Mouse (Mus musculus) hindbrain, embryonic 13.5 days (tissue): ENCODE data around the gene Tada2b. TPM values are rescaled to one million over a fixed set of nuclear protein-coding genes. Genes with fewer than 3 reads are reported as not detected.
A peak's percentile ranks its signal among the peaks of the same experiment; 100 is the strongest.

Experiments used
- ATAC-seq: fragments of 200-750 bp; cut with Nextera tagmentation; 2 replicates; pipeline ENCODE4 v1.8.0; 2017; ENCODE audit warnings: moderate TSS enrichment; ENCODE audit not compliant: low FRiP score
- H3K27ac ChIP-seq: fragments of 300-500 bp; sonication (generic); 2 replicates; pipeline ENCODE4 v1.5.1; 2015; ENCODE audit warnings: inconsistent platforms, mild to moderate bottlenecking, moderate library complexity
- H3K27me3 ChIP-seq: fragments of 300-500 bp; sonication (generic); 2 replicates; pipeline ENCODE4 v1.6.1; 2015; ENCODE audit warnings: mild to moderate bottlenecking, inconsistent platforms
- H3K36me3 ChIP-seq: fragments of 300-500 bp; sonication (generic); 2 replicates; pipeline ENCODE4 v1.6.1; 2015; ENCODE audit warnings: mild to moderate bottlenecking, inconsistent platforms
- H3K4me1 ChIP-seq: fragments of 300-500 bp; sonication (generic); replicated peaks from 2 replicates; pipeline ENCODE4 v1.6.1; 2015; ENCODE audit warnings: inconsistent platforms
- H3K4me2 ChIP-seq: fragments of 300-500 bp; sonication (generic); 2 replicates; pipeline ENCODE4 v1.6.1; 2015; ENCODE audit warnings: inconsistent platforms, mild to moderate bottlenecking, moderate library complexity
- H3K4me3 ChIP-seq: fragments of 300-500 bp; sonication (generic); 2 replicates; pipeline ENCODE4 v1.5.1; 2015; ENCODE audit warnings: mild to moderate bottlenecking, inconsistent platforms
- H3K9ac ChIP-seq: fragments of 300-500 bp; sonication (generic); 2 replicates; pipeline ENCODE4 v1.6.1; 2015; ENCODE audit warnings: mild to moderate bottlenecking, inconsistent platforms
- H3K9me3 ChIP-seq: fragments of 300-500 bp; sonication (generic); 2 replicates; pipeline ENCODE4 v1.6.1; 2016; ENCODE audit warnings: inconsistent platforms
- WGBS: fragments of 180-500 bp; shearing (Covaris S2); methylation state at CpG from one replicate; pipeline ENCODE4 v1.1.7; 2015; 5-methylcytosine and 5-hydroxymethylcytosine counted together
- polyA plus RNA-seq: library from polyadenylated mRNA; unstranded; fragments of >200 nt; fragmentation: Nextera tagmentation; extraction: Ambion mirVana; gene quantifications from 2 replicates; pipeline ENCODE4 v1.2.1, GENCODE M21; 2015

Tada2b gene
- polyA plus RNA-seq, 1 experiment from 2014 or later: 2.8 TPM

DNA sequence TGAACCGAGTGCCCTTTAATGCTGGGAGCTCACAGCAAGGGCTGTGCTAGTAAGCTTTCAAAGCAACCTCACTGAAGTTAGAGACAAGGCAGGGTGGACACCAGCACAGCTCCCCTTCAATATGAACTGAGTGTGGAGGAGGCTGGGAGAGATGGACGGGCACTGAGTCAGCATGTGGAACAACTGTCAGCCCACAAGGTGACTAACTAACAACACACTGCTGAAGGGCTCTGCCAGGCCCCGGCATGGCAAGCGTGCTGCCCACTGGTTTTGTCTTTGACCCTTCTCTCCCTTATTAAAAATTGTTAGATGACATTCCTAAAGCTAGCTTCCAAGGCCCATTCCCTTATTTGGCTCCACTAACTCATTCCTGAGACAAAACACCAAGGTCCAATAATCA is 26.4 kb downstream of the Tada2b start:
- H3K27ac ChIP-seq: no peak overlapping the region
- no peaks in the 10 kb centered on the region for H3K9me3 ChIP-seq
- no peak for ATAC-seq
- H3K36me3 ChIP-seq: no peaks in the 10 kb centered on the region
- H3K9ac ChIP-seq: no peak overlapping the region
- H3K4me3 ChIP-seq: no peak overlapping the region
- H3K27me3 ChIP-seq: no peaks in the 10 kb centered on the region
- 76% methylated on average over 4 of the region's 4 CpGs for WGBS
- no peaks in the 10 kb centered on the region for H3K4me1 ChIP-seq
- no peak overlapping the region for H3K4me2 ChIP-seq

DNA sequence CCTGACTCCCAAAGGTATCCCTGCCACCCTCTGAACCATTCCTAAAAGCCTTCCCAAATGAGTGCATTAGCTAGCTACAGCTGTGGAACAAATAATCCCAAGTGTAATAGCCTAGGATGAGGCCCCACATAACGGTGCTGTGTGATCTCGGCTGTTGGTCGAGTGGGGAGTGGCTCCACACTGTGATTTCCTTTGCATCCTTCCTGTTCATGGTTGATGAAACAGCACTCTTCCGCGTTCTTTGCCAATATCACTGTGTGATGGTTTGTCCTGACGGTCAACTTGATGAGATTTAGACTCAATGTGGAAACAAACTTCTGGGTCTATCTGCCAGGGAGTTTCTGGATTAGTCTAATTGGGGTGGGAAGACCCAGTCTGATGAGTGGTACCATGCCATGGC is 31.3 kb downstream of the Tada2b start:
- Histone ChIP-seq H3K27me3 (no peaks in the 10 kb centered on the region), H3K36me3 (no peaks in the 10 kb centered on the region), H3K4me2 (no peak overlapping the region), H3K9ac (no peak overlapping the region), H3K4me3 (no peak overlapping the region), H3K9me3 (no peaks in the 10 kb centered on the region), H3K27ac (no peak overlapping the region), H3K4me1 (peaks cover 7% of the 10 kb centered on the region; the same call in 1 of the 2 replicates)
- whole genome bisulfite sequencing: 86% methylated on average over 6 of the region's 6 CpGs
- no peak for ATAC-seq

- no peaks in the 10 kb centered on the region for H3K36me3 ChIP-seq
- H3K9ac ChIP-seq: no peak overlapping the region
- peaks cover 7% of the 10 kb centered on the region; the same call in 1 of the 2 replicates for H3K4me1 ChIP-seq
- WGBS: 62% methylated on average over 10 of the region's 10 CpGs
- no peak for ATAC-seq
- no peak overlapping the region for H3K4me3 ChIP-seq
- H3K4me2 ChIP-seq: no peak overlapping the region
- no peak overlapping the region for H3K27ac ChIP-seq
- no peaks in the 10 kb centered on the region for H3K27me3 ChIP-seq
- no peaks in the 10 kb centered on the region for H3K9me3 ChIP-seq
Observed at GRCm38 (mm10) chr5:36451872-36452389, 32.2 kb downstream of the Tada2b start.

DNA sequence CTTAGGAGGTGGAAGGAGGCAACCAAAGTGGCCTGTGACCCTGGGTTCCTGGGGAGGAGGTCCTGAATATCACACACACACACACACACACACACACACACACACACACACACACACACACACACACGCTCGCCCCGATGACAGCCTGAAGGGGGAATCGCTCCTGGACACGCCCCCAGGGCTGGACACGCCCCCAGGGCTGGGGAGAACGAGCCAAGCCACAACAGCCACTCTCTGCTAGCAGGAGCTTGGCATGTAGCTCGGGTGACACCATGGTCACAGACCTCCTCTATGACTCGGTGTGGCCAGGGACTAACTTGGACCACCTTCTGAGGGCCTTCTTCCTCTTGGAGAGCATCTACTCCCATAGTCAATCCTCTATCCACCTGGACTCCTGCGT is 33.0 kb downstream of the Tada2b start:
- H3K9me3 ChIP-seq: no peaks in the 10 kb centered on the region
- no peaks in the 10 kb centered on the region for H3K36me3 ChIP-seq
- H3K27me3 ChIP-seq: no peaks in the 10 kb centered on the region
- no peak for ATAC-seq
- H3K9ac ChIP-seq: no peak overlapping the region
- no peak overlapping the region for H3K4me3 ChIP-seq
- no peak overlapping the region for H3K27ac ChIP-seq
- no peak overlapping the region for H3K4me2 ChIP-seq
- 22% methylated on average over 10 of the region's 10 CpGs for WGBS
- peaks cover 10% of the 10 kb centered on the region; the same call in 1 of the 2 replicates for H3K4me1 ChIP-seq

DNA sequence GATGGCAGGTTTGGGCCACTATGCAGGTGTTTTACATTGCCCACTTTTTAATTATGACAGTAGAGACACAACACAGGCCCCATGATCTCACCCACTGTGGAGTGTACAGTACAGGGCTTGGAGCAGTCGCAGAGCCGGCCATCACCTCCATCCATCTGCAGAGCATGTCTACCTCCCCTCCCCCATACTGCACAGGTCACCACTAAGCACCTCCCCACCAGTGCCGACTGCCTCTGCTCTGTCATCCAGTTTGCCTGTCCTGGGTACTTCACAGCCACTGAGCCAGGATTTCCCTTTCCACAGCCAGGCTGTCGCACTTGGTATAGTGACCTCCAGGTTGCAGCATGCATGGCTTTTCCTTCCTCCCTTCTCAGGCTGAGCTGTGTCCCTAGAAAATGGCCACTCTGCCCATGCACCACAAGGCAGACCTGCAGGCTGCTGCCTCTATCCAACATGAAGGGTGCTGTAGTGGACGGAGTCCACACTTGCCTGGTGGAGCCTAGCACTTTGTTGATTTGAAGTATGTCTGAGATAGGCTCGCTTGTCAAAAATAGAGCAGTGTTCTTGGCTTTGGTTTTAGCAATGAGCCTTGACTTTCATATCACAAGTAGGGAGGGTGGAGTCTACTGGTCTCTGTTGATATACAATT is 34.3 kb downstream of the Tada2b start:
- H3K27me3 ChIP-seq: peaks cover 7% of the 10 kb centered on the region; the same call in 1 of the 2 replicates
- no peak overlapping the region for H3K27ac ChIP-seq
- no peak for ATAC-seq
- WGBS: 79% methylated on average over 6 of the region's 6 CpGs
- no peaks in the 10 kb centered on the region for H3K36me3 ChIP-seq
- H3K4me1 ChIP-seq: peaks cover 19% of the 10 kb centered on the region
- no peak overlapping the region for H3K4me3 ChIP-seq
- H3K9me3 ChIP-seq: no peaks in the 10 kb centered on the region
- no peak overlapping the region for H3K4me2 ChIP-seq
- no peak overlapping the region for H3K9ac ChIP-seq

- ATAC-seq: no peak
- Histone ChIP-seq H3K9ac (no peak overlapping the region), H3K27me3 (peaks cover 7% of the 10 kb centered on the region; the same call in 1 of the 2 replicates), H3K36me3 (no peaks in the 10 kb centered on the region), H3K4me3 (no peak overlapping the region), H3K27ac (no peak overlapping the region), H3K9me3 (no peaks in the 10 kb centered on the region), H3K4me1 (peaks cover 23% of the 10 kb centered on the region), H3K4me2 (no peak overlapping the region)
- 94% methylated on average over 12 of the region's 12 CpGs for WGBS
Observed at GRCm38 (mm10) chr5:36447872-36448271, 36.2 kb downstream of the Tada2b start.

GRCm38 (mm10) chr5:36446166-36446890 is 37.8 kb downstream of the Tada2b start:
- ATAC-seq: no peak
- Histone ChIP-seq H3K4me3 (no peak overlapping the region), H3K27ac (no peak overlapping the region), H3K27me3 (peaks cover 7% of the 10 kb centered on the region; the same call in 1 of the 2 replicates), H3K9me3 (no peaks in the 10 kb centered on the region), H3K4me2 (no peak overlapping the region), H3K36me3 (no peaks in the 10 kb centered on the region), H3K4me1 (peaks cover 16% of the 10 kb centered on the region), H3K9ac (no peak overlapping the region)
- 39% methylated on average over 9 of the region's 9 CpGs for WGBS

GRCm38 (mm10) chr5:36445028-36445427 is 39.1 kb downstream of the Tada2b start:
- H3K27me3 ChIP-seq: peaks cover 7% of the 10 kb centered on the region; the same call in 1 of the 2 replicates
- no peaks in the 10 kb centered on the region for H3K36me3 ChIP-seq
- no peaks in the 10 kb centered on the region for H3K9me3 ChIP-seq
- H3K4me3 ChIP-seq: no peak overlapping the region
- H3K4me1 ChIP-seq: peaks cover 16% of the 10 kb centered on the region
- WGBS: 31% methylated on average over 8 of the region's 8 CpGs
- H3K27ac ChIP-seq: no peak overlapping the region
- no peak for ATAC-seq
- no peak overlapping the region for H3K4me2 ChIP-seq
- H3K9ac ChIP-seq: no peak overlapping the region; the same call in 1 of the 2 replicates

DNA sequence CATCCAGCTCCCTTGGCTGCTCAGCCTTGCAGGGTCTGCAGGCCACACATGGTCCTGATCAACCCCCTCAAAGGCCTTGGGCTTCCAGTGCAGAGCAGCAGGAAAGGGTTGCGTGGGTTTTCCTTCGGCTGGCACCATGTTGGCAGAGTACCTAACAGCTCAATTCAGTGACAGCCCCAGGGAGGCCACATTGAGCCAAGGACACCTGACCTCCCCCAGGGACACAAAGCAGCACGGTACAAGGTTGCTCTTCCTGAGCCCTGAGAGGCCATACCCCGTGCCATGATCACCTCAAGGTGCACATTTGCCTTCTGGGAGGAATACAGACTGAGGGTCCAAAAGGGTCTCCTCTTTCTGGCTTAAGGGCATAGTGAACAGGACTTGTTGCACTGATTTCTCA is 39.5 kb downstream of the Tada2b start:
- Histone ChIP-seq H3K27ac (no peak overlapping the region), H3K4me3 (no peak overlapping the region), H3K4me1 (peaks cover 16% of the 10 kb centered on the region), H3K4me2 (no peak overlapping the region), H3K9me3 (no peaks in the 10 kb centered on the region), H3K27me3 (peaks cover 7% of the 10 kb centered on the region; the same call in 1 of the 2 replicates), H3K9ac (no peak overlapping the region), H3K36me3 (no peaks in the 10 kb centered on the region)
- no peak for ATAC-seq
- 60% methylated on average over 4 of the region's 4 CpGs for WGBS

DNA sequence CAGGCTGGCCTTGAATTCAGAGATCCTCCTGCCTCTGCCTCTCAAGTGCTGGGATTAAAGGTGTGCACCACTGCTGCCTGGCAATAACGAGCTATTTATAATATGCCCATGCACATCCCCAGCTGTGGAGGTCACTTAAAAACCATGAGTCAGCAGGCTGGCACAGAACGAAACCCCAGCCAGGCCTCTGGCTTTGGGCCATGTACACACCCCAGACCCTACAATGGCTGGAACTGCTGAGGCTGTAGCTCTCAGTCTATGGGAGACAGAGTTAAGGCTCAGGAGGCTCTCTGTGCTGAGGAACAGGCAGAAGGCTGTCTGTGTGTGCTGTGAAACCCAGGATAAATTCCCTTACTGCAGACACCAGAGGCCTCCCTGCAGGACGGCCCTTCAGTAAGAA is 43.3 kb downstream of the Tada2b start:
- Histone ChIP-seq H3K4me3 (no peak overlapping the region), H3K27ac (no peak overlapping the region), H3K4me1 (peaks cover 12% of the 10 kb centered on the region), H3K4me2 (no peak overlapping the region), H3K9ac (no peak overlapping the region), H3K27me3 (peaks cover 5% of the 10 kb centered on the region; the same call in 1 of the 2 replicates), H3K36me3 (no peaks in the 10 kb centered on the region), H3K9me3 (no peaks in the 10 kb centered on the region)
- WGBS: 68% methylated on average over 3 of the region's 3 CpGs
- ATAC-seq: no peak

DNA sequence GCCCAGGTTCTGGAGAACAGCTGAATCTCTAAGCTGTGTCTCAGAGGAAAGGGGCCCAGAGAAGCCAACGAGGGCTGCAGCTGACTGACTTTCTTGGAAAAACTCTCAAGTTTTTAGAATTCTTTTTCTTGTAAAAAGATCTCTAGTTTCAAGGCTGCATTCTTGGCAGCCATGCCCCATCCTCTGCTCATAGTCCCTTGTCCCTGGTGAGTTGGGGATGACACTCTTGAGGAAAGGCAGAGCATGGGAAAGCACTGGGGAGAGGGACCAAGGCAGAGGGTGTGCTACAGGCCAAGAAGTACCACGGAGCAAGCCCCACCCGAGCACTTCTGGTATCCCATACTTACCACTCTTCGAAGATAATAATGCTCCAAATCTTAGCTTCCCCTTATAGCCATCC is 47.2 kb downstream of the Tada2b start:
- WGBS: 81% methylated on average over 4 of the region's 4 CpGs
- Histone ChIP-seq H3K27ac (no peak overlapping the region), H3K27me3 (no peaks in the 10 kb centered on the region), H3K4me3 (no peak overlapping the region), H3K4me1 (peaks cover 15% of the 10 kb centered on the region), H3K4me2 (no peak overlapping the region), H3K9me3 (no peaks in the 10 kb centered on the region), H3K9ac (no peak overlapping the region), H3K36me3 (no peaks in the 10 kb centered on the region)
- ATAC-seq: no peak

GRCm38 (mm10) chr5:36434398-36434967 is 49.6 kb downstream of the Tada2b start:
- H3K27ac ChIP-seq: peak overlapping the region; percentile 71
- 0 out of 2 replicates have a peak overlapping the region, but pooled peaks have one; percentile 1 for H3K9ac ChIP-seq
- 42% methylated on average over 9 of the region's 9 CpGs for WGBS
- H3K4me3 ChIP-seq: no peak overlapping the region
- H3K4me2 ChIP-seq: no peak overlapping the region
- peaks cover 33% of the 10 kb centered on the region for H3K4me1 ChIP-seq
- peak; percentile 82 for ATAC-seq
- H3K27me3 ChIP-seq: no peaks in the 10 kb centered on the region
- H3K9me3 ChIP-seq: no peaks in the 10 kb centered on the region
- no peaks in the 10 kb centered on the region for H3K36me3 ChIP-seq
